Mouse (Mus musculus): Measurements from ENCODE around the gene Ptms. TPM values are rescaled to one million over a fixed set of nuclear protein-coding genes. Genes with fewer than 3 reads are reported as not detected.

Gene Ptms
- 1,316 and 1,529 TPM in 2 replicates for polyA plus RNA-seq (2012; rRNA removed)

DNA sequence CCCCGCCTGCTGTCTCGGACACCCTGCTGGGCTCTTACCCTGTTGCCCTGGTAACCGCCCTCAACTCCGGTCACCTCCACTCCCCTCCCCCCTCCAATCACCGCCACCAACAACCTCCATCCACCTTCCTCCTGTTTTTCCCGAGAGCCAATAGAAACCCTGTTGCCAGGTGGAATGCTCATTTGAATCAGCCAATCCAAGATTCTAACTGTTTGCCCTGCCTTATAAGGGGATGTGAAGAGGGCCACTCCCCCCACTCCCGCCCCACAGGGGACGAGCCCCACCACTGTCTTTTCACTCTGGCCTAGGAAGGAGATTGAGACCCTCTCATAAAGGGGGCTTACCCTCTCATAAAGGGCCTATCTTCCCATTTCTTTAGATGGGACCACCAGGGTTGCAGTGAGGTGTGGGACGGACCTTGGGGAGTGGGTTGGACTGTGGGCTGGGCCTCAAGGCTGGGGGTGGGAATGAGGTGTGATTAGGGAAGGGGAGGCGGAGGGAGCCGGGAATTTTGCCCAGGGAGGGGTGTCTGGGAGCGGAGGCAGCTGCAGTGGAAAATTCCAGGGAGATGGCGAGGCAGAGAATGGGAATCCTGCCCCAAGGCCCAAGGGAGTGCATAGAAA lies at the start of gene Ptms:
Ptms (minus strand) TSS at position 409 of the 623 bp plus-strand sequence.

DNA sequence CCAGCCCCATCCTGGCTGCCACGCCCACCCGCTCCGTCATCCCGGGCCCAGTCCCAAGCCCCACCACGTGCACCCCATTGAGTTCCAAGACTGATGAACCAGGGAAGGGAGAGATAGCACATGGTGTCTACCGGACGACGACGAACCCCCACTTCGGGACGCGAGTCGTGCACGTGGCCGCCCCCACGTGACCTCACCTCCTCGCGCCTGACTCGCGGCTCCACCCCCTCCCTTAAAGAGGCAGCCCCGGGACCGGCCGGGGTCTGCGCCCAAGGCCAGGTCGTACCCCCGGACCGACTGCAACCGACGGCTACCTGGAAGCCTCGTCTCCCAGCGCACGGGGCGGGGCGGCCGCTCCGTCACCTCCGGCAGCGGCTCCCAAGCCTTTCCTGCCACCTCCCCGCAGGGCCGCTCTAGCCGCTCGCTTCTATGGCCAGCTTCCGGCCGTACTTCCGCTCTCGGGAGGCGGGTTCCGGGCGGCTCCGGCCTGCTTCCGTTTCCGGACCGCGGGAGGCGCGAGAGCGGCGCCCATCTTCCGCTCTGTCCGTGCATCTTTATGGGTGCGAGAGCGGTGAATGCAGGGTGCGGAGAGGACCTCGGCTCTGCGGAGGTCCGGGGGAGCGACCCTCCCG lies 45.3 kb upstream of the Ptms start, which contains the start of gene Cops7a:
Cops7a (minus strand) TSS at position 451 of the 632 bp plus-strand sequence.

DNA sequence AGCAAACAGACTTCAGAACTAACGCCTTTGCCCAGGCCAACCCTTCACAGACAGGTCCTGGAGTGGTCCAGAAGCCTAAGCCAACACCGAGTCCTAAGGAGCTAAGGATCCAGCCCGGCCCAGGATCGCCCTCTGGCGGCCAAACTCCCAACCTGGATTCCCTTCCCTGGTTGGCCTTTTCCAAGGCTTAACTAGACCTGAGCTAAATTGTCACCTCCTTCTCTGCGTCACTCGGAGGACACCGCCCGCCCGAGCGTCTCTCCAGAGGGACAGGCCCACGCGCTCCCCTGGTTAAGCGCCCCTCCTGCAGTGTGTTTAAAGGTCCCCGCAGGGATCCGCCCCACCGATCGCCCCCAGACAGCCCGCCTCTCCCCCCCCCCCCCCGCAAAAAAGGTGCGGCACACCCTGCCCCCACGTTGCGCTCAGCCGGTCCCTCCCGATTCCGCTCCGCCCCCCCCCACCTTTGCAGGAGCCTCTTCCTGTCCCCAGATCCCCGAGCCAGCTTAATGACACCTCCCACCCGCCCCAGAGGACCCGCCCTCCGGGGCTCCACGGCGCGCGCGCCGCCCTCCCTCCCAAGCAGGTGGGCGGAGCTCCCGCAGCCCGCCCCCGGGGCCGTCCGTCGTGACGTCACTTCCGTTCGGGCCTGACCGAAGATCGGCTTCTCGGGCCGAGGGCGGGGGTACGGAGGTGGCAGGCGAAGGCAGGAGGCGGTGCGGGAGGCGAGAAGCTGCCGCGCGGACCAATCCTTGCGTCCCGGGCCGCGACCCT lies 11.0 kb upstream of the Ptms start, which contains the start of gene Mlf2:
Mlf2 (plus strand) TSS at position 633 of the 771 bp plus-strand sequence.

DNA sequence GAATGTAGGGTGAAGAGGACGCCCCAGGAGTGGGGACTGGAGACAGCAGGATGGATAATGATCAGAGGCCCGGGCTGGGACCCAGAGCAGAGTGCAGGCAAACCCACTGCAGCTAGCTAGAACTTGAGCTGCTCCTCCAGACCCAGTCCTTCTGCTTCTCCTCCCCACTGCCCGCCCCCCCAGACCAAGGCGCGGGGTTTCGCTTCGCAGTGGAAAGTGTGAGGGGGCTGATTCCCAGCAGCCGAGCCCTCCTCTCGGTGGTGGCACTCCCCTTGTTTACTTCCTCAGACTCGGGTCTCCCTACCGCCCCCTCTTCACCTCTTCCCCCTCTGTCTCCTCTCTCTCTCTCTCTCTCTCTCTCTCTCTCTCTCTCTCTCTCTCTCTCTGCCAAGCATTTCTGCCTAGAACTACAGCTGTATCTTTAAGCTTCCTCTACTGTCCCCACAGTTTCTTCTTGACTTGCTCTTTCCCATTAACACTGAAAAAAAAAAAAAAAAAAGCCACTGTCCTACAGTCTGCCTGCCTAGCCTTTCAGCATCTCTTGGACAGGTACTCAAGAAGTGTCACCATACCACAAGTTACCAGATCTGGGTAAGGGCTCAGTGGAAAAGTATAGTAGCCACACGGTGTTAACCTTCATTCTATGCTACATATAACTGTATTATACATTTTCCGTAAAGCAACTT lies 8.2 kb downstream of the Ptms start, which contains the start of gene Lag3:
Lag3 (minus strand) TSS at position 173 of the 686 bp plus-strand sequence.

DNA sequence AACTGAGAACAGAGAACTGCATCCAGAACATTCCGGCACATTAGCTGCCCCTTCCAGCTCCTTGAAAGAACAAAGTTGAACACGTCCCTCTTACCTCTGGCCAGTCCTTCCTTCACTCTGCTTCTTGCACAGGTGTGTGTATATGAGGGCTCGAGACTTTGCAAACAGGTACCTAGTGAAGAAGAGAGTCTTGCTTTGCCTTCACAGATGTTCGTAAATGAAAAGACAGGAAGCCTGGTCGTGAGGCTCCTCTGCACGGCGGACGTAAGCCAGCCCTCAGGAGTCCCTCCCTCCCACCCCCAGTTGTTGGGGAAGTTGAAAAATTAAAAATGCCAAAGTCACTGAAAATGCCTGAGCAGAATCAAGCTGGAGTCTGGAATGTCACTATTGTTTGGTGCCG lies 31.9 kb downstream of the Ptms start, which contains the start of gene Cd4:
Cd4 (minus strand) TSS at position 236 of the 400 bp plus-strand sequence.

Other genes starting within 250 kb of the Ptms start
- gene Emg1, start 207.9 kb downstream of the Ptms start, polyA plus RNA-seq (2012; rRNA removed): 9.4 and 10.8 TPM in 2 replicates
- gene Phb2, start 207.8 kb downstream of the Ptms start, polyA plus RNA-seq (2012; rRNA removed): 83.4 and 111 TPM in 2 replicates
- gene Ptpn6, start 181.4 kb downstream of the Ptms start, polyA plus RNA-seq (2012; rRNA removed): 9.1 and 9.5 TPM in 2 replicates
- gene Grcc10, start 178.7 kb downstream of the Ptms start, polyA plus RNA-seq (2012; rRNA removed): 80.8 and 106 TPM in 2 replicates
- not detected in 2 replicates for gene Gm45234, start 164.1 kb downstream of the Ptms start, polyA plus RNA-seq (2012; rRNA removed)
- 38.7 and 38.9 TPM in 2 replicates for gene Atn1, start 163.6 kb downstream of the Ptms start, polyA plus RNA-seq (2012; rRNA removed)
- gene Eno2, start 150.4 kb downstream of the Ptms start, polyA plus RNA-seq (2012; rRNA removed): 4.7 and 5.5 TPM in 2 replicates
- 0.13 and 0.26 TPM in 2 replicates for gene Lrrc23, start 140.4 kb downstream of the Ptms start, polyA plus RNA-seq (2012; rRNA removed)
- gene Spsb2, start 111.4 kb downstream of the Ptms start, polyA plus RNA-seq (2012; rRNA removed): 14.1 and 16.2 TPM in 2 replicates
- 179 and 210 TPM in 2 replicates for gene Tpi1, start 105.8 kb downstream of the Ptms start, polyA plus RNA-seq (2012; rRNA removed)
- gene Usp5, start 90.6 kb downstream of the Ptms start, polyA plus RNA-seq (2012; rRNA removed): 36.1 and 46.9 TPM in 2 replicates
- 19.8 and 24.0 TPM in 2 replicates for gene Cdca3, start 90.6 kb downstream of the Ptms start, polyA plus RNA-seq (2012; rRNA removed)
- 0.10 and 0.24 TPM in 2 replicates for gene Gnb3, start 79.8 kb downstream of the Ptms start, polyA plus RNA-seq (2012; rRNA removed)
- gene P3h3, start 62.4 kb downstream of the Ptms start, polyA plus RNA-seq (2012; rRNA removed): 12.1 and 14.8 TPM in 2 replicates
- 0.77 and 0.80 TPM in 2 replicates for gene Gpr162, start 56.1 kb downstream of the Ptms start, polyA plus RNA-seq (2012; rRNA removed)
- gene Cd4, start 31.9 kb downstream of the Ptms start, polyA plus RNA-seq (2012; rRNA removed): 0.58 and 0.83 TPM in 2 replicates
- gene Lag3, start 8.4 kb downstream of the Ptms start, polyA plus RNA-seq (2012; rRNA removed): 0.84 and 2.3 TPM in 2 replicates
- 194 and 239 TPM in 2 replicates for gene Mlf2, start 11.3 kb upstream of the Ptms start, polyA plus RNA-seq (2012; rRNA removed)
- 101 and 118 TPM in 2 replicates for gene Cops7a, start 45.4 kb upstream of the Ptms start, polyA plus RNA-seq (2012; rRNA removed)
- gene Pianp, start 76.6 kb upstream of the Ptms start, polyA plus RNA-seq (2012; rRNA removed): 7.0 and 7.5 TPM in 2 replicates
- gene Zfp384, start 89.0 kb upstream of the Ptms start, polyA plus RNA-seq (2012; rRNA removed): 24.5 and 29.6 TPM in 2 replicates
- gene Ing4, start 119.7 kb upstream of the Ptms start, polyA plus RNA-seq (2012; rRNA removed): 13.9 and 17.2 TPM in 2 replicates
- 8.2 and 12.1 TPM in 2 replicates for gene Acrbp, start 129.6 kb upstream of the Ptms start, polyA plus RNA-seq (2012; rRNA removed)
- 27.0 and 30.5 TPM in 2 replicates for gene Lpar5, start 147.8 kb upstream of the Ptms start, polyA plus RNA-seq (2012; rRNA removed)
- 17.1 and 18.8 TPM in 2 replicates for gene Chd4, start 175.9 kb upstream of the Ptms start, polyA plus RNA-seq (2012; rRNA removed)
- 3.1 and 4.1 TPM in 2 replicates for gene Nop2, start 211.8 kb upstream of the Ptms start, polyA plus RNA-seq (2012; rRNA removed)
- gene Iffo1, start 225.1 kb upstream of the Ptms start, polyA plus RNA-seq (2012; rRNA removed): 9.6 and 10.3 TPM in 2 replicates
- gene Gapdh, start 246.4 kb upstream of the Ptms start, polyA plus RNA-seq (2012; rRNA removed): 1,141 and 2,470 TPM in 2 replicates

All from stomach, adult 2 months (tissue).